Mouse (Mus musculus): ENCODE measurements around the gene Cog5.

Cog5 gene

GRCm38 (mm10) chr12:31938391-31938997 is 283.8 kb downstream of the Cog5 start:
- DNase-seq (ENCODE audit: low spot score in 2 of 2), result no peak

- DNase-seq (ENCODE audit: low spot score in 2 of 2), result no peak
Observed at GRCm38 (mm10) chr12:31939026-31939425, 284.4 kb downstream of the Cog5 start.

GRCm38 (mm10) chr12:31943020-31943654 is 288.5 kb downstream of the Cog5 start:
- no peak for DNase-seq (ENCODE audit: low spot score in 2 of 2)

DNA sequence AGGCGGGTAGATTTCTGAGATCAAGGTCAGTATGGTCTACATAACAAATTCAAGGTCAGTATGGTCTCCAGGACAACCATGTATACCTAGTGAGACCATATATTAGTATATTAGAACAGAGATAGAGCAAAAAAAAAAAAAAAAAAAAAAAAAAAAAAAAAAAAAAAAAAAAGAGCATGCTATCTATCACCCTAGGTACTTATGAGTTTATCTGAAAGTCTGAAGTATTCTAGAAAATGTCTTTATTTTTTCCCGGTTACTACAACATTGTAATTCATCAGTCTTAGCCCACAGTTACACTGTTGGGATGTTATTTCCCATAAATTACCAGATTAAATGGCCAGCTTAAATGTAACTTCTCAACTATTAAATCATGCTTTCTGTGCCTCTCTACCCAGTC is 289.7 kb downstream of the Cog5 start:
- no peak for DNase-seq (ENCODE audit: low spot score in 2 of 2)

DNA sequence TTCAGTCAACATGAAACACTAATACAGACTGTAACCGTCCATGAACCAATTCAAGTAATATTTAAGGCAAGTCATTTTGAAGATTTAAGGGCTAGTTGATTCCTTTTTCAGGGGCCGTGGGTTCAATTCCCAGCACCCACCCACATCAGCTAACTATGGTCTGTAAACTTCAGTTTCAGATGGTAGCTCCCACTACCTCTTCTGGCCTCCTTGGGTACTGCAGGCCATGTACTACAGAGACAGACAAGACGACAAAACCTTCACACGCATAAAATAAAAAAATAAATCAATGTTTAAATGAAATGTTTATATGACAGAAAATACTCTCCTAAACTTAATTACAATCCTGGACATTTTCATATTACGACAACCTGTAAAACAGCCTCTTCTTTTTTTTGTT is 292.8 kb downstream of the Cog5 start:
- peak; percentile 15 to 19 for DNase-seq (ENCODE audit: low spot score in 2 of 2)

DNA sequence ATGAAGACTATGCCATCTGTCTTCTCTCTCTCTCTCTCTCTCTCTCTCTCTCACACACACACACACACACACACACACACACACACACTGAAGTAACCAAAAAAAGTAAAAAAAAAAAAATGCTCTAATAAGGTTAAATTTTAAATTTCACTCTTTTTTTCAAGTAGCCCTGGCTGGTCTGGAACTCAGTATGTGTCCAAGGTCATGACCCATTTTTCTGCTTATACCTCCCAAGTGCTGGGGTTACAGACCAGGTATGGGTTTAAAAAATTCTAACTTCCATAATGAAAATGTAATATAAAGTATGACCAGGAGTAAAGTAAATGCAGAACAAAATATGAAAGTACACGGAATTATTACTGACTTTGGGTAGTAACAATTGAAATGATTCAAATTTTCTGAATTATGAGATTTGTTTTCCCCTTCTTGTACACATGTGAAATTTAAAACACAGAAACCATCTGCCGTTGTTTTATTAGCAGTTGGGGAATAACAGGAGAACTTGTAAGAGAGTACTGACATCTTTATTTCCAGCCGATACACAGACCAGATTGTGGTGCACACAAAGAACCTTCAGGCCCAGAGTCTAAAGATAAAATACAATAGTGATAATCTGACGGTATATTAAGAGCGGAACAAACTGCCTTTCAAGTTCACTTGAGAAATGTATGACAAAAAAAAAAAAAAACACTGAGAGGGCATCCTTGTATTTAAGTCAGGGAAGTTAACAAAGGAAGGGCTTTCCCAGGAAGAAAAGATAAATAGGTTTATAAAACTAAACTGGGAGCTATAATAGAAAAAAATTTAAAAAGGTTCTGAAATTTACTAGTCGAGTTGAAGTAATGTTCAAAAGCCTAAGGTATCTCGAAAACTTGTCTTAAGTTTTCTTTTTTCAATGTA is 293.7 kb downstream of the Cog5 start:
- no peak for DNase-seq (ENCODE audit: low spot score in 2 of 2)

GRCm38 (mm10) chr12:31949193-31949741 is 294.6 kb downstream of the Cog5 start:
- DNase-seq (ENCODE audit: low spot score in 2 of 2), result peak; percentile 65 to 68

DNA sequence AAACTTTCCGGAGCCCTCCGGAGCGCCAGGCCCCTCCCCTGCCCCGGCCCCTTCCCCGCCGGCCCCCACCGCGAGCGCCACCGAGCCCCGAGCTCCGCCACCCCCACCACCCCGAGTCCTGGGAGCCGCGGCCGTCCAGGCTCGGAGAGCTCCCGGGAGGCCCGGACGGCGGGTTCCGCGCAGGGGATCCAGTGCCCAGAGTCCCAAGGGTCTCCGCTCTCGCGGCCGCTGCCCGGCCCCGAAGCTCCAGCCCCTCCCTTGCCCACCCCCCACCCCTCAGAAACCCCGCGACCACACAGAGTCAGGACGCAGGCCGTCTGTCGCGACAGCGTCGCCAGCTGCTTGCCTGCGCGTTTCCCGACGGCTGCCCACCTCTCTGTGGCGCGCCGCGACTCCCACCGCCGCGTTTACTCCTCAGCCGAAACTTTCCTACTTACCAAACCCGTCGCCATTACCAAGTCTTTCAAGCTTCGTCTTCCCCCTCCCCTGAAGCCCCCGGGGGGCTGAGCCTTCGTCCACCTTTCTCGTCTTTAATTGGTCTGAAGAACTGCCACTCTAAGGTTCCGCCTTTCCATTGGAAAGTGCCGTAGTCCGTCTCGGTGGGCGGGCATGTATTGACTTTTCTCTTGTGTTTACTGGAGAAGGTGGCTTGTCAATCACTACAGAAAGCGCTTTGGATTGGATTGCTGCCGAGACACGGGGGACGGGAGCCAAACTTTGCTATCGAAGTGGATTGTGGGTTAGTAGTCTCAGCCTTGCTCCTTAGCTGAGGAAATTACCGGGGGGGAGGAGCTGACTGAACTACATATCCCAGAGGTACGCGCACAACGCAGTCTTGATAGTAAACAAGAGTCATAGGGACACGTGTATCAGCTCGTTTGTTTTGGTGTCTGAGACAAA is 295.3 kb downstream of the Cog5 start, which contains the start of gene Hbp1:
Gene Hbp1, minus strand, starts transcription at position 777 of the 900 bp plus-strand sequence.
- peak; percentile 98 to 99 for DNase-seq (ENCODE audit: low spot score in 2 of 2)

DNA sequence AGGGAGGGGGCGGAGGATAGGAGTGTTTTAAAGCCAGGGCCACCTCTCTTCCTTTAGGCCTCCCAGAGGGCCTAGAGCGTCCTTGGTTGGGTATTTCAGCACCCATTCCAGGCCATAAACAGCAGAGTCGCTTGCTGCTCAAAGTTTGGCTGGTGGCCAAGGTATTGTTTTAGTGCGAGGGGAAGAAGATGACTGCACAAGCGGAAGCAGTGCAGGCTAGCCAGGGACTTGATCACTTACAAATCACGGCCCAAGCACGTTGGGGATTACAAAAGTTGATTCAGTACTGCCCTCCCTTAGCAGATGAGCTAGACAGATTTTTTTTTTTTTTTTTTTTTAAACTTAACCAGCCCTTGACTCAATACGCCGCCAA is 296.0 kb downstream of the Cog5 start:
- no peak for DNase-seq (ENCODE audit: low spot score in 2 of 2)

DNA sequence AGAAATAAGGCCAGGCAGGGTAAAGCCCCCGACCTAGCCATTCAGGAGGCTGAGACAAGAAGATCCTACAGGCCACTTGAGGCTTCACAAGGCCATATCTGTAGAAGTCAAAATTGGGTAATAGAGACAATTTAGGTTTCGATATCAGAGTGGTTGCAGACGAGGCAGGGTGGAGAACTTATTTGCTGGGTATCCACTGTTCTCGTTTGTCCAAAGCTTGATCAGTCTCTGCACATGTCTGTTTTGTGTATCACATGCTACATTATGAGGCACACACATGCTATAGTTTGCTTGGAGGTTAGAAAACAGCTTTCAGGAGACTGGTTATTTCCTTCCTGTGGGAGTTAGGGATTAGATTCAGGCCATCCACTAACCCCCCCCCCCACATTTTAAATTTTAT is 301.2 kb downstream of the Cog5 start:
- DNase-seq (ENCODE audit: low spot score in 2 of 2), result no peak

DNA sequence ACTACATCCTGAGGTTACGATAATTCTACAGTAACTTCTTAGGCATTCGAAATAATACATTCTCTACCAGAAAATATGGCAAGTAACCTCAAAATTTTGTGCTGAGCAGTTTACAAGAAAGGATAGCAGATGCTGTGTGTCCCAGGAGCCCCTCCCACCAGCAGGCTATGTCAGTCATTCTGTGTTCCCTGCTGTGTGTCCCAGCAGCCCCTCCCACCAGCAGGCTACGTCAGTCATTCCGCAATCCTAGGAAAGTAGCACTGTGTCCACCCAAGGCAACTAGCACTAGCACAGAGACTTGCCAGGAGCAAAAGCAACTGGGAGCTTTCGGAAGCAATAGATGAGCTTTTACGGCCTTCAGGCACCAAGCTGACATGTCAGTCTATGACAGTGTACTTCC is 309.4 kb downstream of the Cog5 start:
- no peak for DNase-seq (ENCODE audit: low spot score in 2 of 2)

DNA sequence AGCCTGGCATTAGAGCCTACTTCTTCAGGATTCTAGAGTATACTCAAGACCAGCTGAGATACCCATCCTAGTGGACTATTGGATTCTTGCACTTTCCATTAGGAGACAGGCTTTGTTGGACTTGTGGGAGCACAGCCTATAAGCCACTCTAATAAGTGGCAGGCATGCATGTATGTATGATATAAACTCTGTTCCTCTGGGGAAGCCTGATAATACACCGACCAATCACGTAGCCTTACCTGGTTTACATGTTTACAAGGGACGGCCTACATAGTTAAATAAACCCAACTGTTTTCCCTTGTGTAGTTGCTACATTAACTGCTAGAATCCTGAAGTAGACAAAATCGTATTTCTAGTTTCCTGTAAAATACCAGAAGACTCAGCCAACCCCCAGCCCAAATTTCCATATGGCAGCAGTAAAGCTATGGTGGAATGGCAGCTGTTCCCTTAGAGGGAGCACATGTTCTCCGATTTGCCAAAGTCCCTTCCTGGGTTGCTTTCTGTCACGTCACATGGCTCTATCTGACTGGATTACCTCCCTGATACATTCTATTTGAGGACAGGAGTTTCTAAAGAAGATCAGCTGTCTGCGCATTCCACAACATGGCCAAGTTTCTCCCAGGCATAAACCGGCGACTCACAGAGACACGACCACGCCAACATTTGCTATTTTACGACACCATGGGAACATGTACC is 311.0 kb downstream of the Cog5 start:
- no peak for DNase-seq (ENCODE audit: low spot score in 2 of 2)

DNA sequence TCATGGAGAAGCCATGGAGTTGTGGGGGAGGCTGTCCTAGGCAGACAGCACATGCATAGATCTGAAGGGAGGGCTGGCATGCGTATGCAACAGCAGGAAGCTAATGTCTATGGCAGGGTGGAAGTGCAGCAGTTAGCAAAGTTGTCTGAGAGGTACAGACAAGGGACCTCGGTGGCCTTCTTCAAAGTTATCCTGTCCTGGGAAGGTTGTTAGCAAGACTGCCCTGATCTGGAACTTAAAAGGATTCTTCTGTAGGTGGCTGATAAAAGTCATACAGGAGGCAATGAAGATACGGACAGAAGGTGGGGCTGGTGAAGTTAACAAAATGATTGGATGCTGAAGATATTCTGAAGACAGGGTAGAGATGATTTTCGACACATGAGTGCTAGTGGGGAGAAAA is 311.7 kb downstream of the Cog5 start:
- DNase-seq (ENCODE audit: low spot score in 2 of 2), result no peak

GRCm38 (mm10) chr12:31967536-31967935 is 312.9 kb downstream of the Cog5 start:
- peak in 1 of 2 experiments; percentile 54 for DNase-seq (ENCODE audit: low spot score in 2 of 2)

DNA sequence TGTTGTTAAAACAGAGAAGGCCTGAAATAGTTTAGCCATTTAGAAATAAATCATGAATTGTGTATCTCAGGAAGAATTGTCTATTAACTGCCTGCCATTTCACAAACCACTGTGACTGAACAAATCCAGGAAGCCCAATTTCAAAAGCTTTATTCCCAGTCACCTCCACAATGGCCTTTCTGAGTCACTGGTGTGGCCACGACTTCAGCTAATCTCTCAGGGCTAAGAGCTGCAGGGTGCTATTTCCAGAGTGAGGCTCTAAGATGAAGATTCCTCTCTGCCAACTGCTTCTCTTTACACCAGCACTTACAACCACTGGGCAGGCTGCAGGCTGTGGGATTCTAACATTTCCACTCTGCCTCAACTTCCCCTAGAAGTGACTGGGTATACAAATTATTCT is 314.4 kb downstream of the Cog5 start:
- DNase-seq (ENCODE audit: low spot score in 2 of 2), result no peak

GRCm38 (mm10) chr12:31971547-31971946 is 316.9 kb downstream of the Cog5 start:
- no peak for DNase-seq (ENCODE audit: low spot score in 2 of 2)

GRCm38 (mm10) chr12:31973473-31974172 is 319.0 kb downstream of the Cog5 start:
- peak; percentile 60 to 66 for DNase-seq (ENCODE audit: low spot score in 2 of 2)

- peak; percentile 9 to 60 for DNase-seq (ENCODE audit: low spot score in 2 of 2)
Observed at GRCm38 (mm10) chr12:31976544-31976943, 321.9 kb downstream of the Cog5 start.

- DNase-seq (ENCODE audit: low spot score in 2 of 2), result no peak
Observed at GRCm38 (mm10) chr12:31977613-31978195, 323.0 kb downstream of the Cog5 start.

- no peak for DNase-seq (ENCODE audit: low spot score in 2 of 2)
Observed at GRCm38 (mm10) chr12:31983238-31983637, 328.6 kb downstream of the Cog5 start.
